Mouse (Mus musculus): ENCODE measurements around the gene Faap20.
"Not testable (repeated sequence)": the region's sequence is repeated elsewhere in the genome, so short reads cannot be mapped to it uniquely, and the experiment has no call there.

Gene Faap20

DNA sequence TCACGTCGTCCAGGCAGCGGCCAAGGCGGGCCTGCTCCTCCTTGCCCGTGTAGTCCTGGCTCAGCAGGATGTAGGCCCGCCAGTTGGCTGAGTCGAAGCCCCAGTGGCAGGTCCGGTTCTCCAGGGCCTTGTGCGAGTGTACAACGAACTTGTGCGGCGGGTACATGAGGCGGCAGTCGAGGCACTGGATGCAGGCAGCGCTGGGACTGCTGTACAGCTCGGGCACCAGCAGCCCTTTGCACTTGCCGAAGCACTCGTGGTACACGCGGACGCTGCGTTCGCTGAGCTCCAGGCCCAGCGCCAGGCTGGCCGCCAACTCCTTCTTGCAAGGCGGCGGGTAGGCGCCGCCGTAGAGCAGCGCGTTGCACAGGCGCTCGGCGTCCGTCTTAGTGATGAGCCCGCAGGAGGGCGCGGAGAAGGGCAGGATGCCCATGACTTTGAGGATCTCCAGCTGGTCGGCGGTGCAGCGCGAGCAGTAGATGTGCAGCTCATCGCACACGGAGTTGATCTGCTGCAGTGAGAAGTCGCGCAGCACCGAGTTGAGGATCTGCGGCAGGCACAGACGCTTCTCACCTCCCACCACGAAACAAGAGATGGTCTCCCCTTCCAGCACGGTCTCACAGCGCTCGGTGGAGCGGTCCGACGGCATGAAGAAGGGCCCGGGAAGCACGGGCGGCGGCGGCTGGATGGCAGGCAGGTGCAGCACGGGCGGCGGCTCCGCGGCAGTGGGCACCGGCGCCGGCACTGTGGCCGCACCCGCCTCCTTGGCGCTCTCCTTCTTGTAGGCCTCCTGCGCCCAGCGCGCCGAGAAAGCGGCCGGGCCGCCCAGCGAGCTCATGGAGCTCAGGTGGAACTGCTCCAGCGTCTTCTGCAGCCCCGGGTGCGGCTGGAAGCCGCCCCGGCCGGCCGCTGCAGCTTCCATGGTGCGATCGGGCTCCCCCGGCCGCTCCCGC, 27.7 kb upstream of the Faap20 start:
- peak; percentile 84 for DNase-seq

DNA sequence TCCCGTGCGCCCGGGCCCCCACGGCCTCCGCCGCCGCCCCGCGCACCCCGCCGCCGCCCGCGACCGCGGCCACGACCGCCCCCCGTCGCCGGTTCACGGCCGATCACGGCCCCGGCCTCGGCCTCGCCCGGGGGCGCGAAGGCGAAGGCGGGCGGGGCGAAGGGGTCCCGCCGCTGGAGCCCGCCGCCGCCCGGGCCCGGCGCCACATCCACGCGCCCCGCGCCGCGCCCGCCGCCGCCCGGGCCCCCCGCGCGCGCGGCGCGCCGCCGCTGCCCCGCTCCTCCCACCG, 27.1 kb upstream of the Faap20 start, which contains the start of gene Ski:
TSS of gene Ski (minus strand) at position 41 of the 289 bp plus-strand sequence.
- no peak for DNase-seq

DNA sequence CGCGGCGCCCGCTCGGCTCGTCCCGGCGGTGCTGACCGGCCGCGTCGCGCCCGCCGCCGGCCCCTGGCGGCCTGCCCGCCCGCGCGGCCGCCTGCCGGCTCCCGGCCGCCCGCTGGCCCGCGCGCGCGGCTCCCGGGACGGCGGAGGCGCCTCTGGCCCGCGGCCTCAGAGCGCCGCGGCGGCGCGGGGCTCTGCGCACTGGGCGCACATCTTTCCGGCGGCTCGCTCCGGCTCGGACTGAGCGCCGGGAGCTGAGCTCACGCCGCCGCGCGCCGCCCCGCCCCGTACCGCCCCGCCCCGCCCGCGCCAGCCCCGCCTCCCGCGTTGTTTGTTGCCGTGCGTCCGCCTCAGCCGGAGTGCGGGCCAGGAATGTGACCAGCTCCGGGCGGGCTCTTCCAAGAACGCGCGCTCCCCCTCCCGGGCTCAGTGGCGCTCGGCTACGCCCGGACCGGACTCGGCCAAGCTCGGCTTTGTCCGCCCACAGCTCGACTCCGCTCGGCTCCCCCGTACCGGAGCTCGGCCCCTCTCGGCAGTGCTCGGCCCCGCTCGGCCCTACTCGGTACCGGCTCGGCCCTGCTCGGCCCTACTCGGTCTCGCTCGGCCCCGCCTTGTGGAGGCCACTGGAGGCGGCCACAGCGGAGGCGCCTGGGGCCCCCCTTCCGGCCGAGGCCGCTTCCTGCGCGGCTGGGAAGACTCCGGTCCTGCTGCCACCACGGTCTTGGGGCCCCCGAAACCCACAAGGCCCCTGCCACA, 26.6 kb upstream of the Faap20 start:
- peak; percentile 99 for DNase-seq

DNA sequence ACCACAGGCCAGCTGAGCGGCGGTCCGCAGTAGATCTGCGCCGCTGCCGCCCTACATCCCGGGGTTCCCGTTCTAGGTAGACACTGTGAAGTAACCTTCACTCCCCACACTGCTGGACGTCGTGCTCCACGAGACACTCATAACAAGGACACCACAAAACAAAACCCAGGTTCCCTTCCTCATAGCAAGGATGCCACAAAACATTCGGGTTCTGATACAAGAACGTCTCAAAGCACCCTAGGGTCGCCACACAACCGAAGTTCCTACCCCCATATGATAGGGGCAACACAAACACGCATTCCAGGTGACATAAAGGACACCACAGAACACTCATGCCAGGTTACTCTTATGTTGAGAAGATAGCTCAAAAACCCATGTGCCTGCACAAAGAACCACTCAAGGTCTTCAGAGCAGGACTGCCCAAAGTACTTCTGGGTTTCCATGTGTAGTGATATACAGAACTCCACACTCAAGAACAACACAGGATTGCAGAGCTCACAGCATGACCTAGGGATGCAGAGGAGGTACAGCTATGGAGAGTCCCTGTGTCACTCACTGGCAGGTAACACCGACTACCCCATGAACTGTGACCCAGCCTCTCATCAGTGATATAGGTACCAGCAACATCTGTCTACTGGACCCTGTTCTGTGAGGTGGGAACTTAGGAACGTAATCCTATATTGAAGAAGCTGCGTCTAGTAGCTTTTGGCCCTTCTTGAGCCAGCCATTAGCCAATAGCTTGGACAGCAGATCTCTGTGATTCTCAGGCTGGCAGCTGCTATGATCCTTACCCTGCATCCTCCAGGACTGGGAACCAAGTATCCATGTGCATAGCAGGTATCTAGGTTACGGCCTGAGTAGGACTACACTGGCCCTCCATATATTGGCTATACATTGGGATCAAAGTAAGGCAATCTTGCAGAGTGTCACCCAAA, 25.7 kb upstream of the Faap20 start:
- peak; percentile 50 for DNase-seq

DNA sequence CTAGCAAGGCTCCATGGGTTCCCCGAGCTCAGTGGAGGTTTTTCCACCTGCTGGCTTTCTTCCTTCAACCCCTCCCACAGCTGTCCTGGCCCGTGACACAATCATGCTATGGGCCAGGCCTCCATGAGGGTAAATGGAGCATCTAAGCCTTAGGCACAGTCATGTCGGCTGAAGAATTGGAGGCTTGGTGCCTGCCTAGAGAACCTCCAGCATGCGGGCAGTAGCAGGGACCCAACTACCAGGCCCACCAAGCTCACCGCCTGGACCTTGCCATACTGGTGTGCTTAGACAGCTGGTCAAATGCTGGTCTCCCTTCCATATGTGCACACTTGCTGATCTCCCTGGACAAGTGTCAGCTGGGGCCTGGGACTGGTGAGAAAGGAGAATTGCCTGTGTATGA, 23.7 kb upstream of the Faap20 start:
- DNase-seq: peak; percentile 37

DNA sequence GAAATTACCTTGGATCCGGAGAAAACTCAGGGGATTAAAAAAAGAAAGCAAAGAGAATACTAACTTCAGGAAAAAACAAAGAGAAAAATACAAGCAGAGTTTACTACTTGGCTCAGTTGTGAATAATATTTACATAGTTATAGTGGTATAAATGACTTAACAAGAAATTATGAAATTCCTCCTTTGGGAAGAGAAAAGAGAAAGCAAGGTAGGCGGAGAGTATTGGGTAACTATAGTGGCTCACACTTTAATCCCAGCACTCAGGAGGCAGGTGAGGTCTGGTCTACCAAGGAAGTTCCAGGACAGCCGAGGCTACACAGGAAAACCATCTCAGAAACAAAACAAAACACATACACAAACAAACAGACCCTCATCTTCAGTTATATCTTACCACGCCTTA, 21.6 kb upstream of the Faap20 start:
- DNase-seq: no peak

DNA sequence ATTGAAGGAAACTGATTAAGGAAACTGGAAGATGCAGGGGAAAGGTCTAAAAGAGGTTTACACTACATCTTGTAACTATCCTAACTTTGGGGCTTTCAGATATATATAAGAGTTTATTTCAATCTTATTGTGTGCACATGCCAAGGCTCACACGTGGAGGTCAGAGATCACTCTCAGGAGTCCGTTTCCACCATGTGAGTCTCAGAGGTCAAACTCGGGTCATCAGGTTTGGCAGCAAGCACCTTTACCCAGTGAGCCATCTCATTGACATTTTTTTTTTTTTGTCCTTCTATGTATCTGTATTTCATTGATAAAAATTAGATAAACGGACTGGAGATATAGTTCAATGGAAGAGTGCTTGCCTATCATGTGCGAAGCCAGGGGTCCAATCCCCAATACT, 21.1 kb upstream of the Faap20 start:
- no peak for DNase-seq

DNA sequence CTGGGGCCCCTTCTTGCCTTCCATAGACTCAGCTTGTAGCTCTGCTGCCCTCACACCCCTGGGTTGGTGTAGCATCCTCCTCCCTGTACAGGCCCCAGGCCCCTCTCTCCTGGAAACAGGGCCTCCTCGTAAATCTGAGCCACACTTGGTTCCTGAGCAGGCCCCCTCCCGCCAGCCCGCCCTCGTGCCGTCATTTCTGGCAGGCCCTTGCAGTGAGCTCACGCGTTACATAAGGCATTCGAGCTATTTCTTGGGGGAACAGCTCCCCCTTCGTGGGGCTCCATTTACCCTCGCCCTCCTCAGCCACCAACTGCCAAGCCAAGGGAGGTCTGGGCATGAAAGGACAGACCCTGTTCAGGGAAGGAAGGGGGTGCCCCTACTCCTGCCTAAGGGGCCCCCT, 15.7 kb upstream of the Faap20 start:
- peak; percentile 87 for DNase-seq

DNA sequence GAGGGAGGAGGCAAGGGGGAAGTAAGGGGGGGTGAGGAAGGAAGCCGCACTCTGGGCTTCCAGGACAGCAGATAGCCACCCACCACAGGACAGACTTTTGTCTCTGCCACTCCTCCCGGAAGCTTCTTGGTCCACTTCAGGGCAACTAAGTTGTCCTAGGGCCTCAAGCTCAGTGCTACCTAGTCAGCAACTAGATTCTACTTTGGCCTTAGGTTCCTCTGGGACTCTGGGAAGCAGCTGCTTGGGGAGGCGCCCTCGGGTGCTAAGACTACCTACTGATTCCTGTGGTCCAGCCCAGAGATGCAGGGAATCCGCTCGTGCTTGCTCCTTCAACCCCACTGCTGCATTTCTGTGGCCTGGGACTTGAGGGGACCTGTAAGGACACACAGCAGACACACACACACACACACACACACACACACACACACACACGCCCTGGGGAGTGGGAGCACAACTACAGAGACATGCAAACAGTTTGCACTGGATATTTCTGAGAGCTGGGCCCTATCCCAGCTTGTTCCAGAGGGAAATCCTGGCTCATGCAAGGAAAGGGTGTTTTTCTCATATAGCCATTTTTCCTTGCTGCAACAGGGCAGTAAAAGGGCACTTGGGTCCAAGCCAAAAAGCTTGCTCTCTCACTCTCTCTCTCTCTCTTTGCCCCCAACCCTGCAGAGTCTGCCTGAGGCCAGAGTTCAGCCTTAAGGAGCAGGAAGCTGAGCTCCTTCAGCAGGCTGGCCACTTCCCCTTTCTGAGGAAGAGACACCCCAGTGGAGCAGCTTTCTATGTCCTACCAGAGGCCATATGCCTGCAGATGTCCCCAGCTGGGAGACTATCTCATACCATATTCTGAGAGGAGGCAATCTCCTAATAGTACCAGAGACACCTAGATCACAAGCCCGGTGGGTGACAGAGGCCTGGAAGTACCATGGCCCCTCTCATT, 15.0 kb upstream of the Faap20 start:
- no peak for DNase-seq

DNA sequence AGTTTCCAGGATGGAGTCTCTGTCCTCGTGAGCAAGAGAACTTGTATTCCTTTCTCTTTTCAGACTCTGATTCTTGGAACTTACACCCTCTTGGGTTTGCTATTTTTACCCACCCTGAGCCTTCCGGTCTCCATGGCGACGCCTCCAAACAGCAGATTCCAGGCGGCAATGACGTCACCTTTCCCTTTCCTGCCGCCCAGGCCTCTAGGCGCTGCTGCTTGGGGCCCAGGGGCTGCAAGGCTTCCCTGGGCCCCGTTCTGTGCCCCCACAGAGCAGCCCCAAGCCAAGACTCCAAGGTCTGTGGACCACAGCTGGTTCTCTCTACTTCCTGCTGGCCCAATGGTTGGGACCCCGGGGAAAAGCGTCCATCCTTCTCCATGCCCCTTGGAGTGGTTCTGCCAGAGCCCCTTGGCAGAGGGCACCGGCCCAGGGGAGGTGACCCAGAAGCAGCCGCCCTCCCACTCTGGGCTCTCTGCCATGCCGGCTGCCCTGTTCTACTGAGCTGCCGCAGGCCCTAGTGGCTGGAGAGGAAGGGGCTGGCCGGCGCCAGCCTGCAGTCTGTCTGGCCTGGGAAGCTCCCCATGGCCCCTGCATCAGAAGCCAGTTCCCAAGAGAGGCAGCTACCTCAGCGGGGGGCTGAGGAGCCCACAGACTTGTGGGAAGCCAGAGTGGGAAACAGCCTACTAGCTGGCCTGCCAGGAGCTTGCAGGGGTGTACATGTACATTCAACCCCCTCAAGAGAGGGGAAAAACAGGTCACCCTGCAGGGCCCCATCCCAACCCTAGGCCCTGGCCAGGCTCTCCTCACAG, 14.1 kb upstream of the Faap20 start:
- peak; percentile 86 for DNase-seq

DNA sequence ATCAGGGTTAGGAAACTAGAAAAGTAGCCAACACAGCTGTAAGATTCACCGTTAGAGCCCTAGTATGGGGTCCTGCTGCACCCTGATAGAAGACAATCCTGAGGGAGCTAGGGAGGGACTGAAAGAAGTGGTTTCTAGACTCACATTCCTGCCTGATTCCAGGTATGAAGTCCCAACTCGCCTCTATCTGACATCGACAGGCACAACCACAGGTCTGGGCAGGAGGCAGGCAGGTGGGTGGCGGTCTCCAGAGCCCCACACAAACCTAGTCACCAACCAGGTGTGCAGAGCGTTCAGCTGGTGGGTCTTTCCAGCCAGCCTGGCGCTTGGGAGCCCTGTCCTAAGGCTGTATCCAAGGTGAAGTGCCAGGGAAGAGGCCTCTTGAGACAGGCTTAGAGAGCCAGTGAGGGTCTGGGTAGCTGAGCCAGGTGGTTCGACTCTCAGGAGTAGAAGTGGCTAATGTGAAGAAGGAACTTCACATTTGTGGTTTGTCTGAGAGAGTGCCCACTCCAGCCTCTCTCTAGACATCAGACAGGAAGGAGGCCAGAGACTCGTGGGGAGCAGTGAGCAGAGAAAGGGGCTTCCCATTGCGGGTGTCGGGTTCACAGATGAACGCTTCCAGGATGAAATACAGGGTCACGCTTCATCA, 12.7 kb upstream of the Faap20 start:
- peak; percentile 38 for DNase-seq

DNA sequence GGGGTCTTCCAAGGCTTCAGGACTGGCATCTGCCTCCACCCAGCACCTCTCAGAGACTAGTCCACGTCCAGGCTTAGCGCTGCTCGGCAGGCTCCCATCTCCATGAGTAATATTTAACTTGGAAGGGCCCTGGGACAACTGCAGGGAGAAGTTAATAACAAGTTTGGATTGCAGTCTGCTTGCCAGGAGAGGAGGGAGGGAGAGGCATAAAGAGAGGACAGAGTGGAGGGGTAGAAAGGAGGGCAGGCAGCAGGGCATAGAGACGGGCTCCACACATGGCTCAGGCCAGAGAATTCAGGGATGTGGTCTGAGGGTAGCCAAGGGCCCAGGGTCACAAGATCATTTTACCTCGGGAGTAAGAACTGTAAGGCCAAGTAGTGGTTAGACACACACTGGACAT, 11.3 kb upstream of the Faap20 start:
- DNase-seq: no peak

DNA sequence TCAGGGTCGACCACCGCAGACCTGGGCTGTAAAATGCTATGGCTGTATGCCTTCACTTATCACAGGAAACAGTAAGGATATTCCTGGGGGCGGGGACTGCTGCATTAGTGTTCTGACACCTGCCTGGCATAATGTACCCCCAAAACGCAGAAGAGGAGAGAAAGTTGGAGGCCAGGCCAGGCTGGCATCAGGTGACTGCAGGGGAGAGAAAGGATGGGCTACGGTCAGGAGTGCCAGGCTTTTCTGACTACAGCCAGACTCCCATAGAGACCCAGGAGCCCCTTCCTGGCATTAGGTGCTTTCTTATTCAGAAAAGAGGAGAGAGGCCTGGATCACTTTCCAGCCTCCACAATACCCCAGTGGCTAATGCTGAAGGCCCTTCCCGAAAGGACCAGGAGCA, 10.1 kb upstream of the Faap20 start:
- DNase-seq: no peak

DNA sequence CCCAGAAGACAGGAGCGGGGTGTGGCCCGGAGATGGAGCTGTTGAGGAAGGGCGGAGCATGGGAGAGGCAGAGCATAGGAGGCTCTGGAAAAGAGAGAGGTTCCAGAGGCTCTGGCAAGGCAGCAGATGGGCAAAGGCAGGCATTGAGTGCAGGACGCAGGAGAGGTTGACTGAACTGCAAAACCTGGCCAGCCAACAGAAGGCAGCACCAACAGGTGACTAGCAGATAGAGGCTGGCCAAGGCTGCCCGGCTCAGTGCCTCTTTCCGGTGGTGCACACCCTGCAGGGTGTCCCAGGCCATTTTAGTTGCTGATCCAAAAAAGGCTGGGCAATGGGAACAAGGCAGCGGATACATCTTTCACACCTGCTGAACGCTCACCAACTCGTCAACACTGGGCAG, 7.8 kb upstream of the Faap20 start:
- peak; percentile 96 for DNase-seq

DNA sequence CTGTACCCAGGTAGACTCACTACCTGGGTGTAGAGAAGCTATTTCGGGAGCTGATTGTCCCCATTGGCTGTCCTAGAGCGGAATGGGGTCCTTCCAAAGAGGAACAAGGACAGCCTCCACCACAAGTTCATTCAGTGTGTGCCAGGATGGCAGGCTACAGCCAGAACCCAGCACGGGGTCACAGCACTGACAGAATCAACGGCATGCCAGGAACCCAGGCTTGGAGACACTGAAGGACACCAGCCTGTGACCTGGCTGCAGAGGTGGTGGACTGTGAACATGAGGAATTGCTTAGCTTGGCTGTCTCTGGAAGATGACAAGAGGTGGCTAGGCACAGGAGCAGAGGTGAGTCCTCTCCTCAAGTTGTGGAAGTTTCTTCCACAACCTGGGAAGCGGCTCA, 7.3 kb upstream of the Faap20 start:
- DNase-seq: peak; percentile 67

DNA sequence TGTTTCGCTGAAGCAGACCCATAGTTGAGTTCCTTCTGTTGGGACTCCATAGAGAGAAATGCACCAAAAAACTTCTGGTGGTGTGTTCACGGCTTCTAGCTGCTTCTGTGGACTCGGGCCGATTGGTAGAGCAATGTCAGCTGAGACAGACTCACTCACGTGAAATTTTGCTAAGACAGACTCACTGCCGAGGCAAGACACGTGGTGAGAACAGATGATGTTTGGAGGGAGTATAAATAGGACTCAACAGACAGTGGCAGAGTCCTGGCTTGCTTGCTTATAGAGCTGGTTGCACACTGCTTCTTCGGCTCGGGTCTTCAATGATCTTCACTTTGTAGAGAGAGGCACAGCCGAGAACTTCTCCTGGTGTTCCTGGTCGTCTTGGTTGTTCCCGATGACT, 6.4 kb upstream of the Faap20 start:
- DNase-seq: no peak

DNA sequence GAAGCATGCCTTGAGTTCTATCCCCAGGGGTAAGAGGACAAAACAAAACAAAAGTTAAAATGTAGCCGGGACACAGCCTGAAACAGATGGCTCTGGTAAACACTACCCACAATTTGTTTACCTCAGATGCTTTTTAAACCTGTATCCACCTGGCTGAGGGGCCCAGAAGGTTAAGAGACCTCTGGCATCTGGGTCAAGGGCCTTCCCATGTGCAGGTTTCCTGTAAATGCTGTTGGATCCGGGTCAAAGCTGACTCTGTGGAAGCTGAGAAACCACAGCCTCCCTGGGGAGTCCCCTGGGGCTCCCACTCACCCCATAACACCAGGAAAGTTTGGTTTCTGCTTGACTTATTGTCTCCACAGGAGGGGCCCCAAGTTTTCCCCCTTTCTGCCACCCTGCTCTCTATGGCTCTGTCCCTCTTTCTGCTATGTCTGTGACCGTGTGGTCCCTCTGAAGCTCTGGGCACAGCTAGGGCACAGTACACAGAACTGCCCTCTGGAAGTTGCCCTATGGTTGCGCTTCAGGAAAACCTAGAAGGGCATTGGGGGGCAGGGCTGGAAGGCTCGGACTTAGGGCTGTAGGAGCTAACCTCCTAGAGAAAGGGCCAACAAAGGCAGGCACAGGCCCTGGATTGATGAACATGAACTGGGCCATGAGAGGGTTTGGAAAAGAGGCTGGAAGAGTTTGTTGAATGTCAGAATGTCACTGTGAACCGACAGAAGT, 3.7 kb upstream of the Faap20 start:
- DNase-seq: peak; percentile 46

DNA sequence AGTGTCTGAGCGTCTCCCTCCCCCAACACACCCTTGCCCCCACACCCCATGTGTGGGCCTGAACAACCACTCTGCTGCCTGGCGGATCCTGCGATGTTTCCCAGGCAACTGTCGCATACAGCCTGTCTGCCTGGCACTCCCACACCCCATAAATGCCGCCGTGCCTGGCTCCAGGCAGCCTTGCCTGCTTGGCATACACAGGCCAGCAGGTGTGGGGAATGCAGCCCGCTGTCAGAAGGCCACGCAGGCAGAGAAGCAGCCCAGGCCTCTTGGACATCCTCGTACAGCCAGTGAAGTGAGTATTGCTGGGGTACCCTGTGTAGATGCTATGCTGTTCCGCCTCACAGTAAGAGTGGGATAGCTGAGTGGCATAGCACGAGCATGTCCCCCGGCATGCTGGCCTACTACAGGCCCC, 2.9 kb upstream of the Faap20 start:
- DNase-seq: peak; percentile 89

DNA sequence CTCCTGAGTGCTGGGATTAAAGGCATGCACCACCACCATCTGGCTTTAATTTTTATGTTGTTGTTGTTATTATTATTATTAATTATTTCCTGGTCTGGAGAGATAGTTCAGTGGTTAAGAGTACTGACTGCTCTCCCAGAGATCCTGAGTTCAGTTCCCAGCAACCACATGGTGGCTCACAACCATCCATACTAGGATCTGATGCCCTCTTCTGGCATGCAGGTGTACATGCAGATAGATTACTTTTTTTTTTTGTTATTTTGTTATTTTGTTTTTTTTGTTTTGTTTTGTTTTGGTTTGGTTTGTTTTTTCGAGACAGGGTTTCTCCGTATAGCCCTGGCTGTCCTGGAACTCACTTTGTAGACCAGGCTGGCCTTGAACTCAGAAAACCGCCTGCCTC, 1.5 kb upstream of the Faap20 start:
- DNase-seq: not testable (repeated sequence)

DNA sequence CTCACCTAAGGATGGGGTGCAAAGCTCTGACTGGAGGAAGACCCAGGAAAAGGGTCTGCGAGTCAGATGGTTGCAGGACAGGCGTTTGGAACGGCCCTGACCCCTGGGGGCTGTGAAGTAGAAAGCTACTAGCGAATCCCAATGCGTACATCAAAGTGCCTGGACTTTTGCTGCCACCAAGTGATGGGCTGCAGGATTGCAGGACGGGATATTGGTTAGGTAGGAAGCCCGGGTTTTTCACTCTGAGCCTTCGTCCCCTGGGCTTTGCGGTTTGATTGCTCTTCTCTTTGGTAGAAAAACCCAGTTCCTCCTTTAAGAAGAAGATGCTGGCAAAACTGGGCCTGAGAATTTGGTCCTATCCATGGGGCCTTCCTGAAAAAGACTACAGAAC, 350 bp upstream of the Faap20 start:
- peak; percentile 91 for DNase-seq

Data from cerebellum, adult 11-12 months (tissue).